Mouse (Mus musculus) CH12.LX (cell line): Measurements from ENCODE around the gene Klra17.

Source experiments
- BHLHE40 ChIP-seq: IDR thresholded peaks from 2 replicates; pipeline ENCODE4 v1.6.1; 2011; ENCODE audit warnings: mild to moderate bottlenecking, low read depth, low read length, improper control_type of control experiment
- CTCF ChIP-seq, 2 experiments: IDR thresholded peaks in 1 of 2; conservative IDR thresholded peaks in 1 of 2; 2 replicates each; pipeline ENCODE4 v1.5.1; 2011 to 2012; ENCODE audit warnings: low read depth in 2 of 2, low read length in 2 of 2, improper control_type of control experiment in 1 of 2, inconsistent platforms in 1 of 2, mild to moderate bottlenecking in 1 of 2, moderate library complexity in 1 of 2
- EP300 ChIP-seq: IDR thresholded peaks from 2 replicates; pipeline ENCODE4 v1.6.1; 2011; ENCODE audit warnings: low read length, improper control_type of control experiment
- ETS1 ChIP-seq: conservative IDR thresholded peaks from 2 replicates; pipeline ENCODE4 v1.6.1; 2012; ENCODE audit warnings: low read depth, mild to moderate bottlenecking, inconsistent platforms, low read length, improper control_type of control experiment, moderate library complexity
- JUN ChIP-seq: IDR thresholded peaks from 2 replicates; pipeline ENCODE4 v1.6.1; 2011; ENCODE audit warnings: low read depth, mild to moderate bottlenecking, low read length, improper control_type of control experiment, moderate library complexity; ENCODE audit not compliant: insufficient read depth
- NELFE ChIP-seq: IDR thresholded peaks from 2 replicates; pipeline ENCODE4 v1.6.1; 2011; ENCODE audit warnings: low read depth, low read length, improper control_type of control experiment
- POLR2A ChIP-seq: IDR thresholded peaks from 2 replicates; pipeline ENCODE4 v1.6.1; 2011; ENCODE audit warnings: low read depth, mild to moderate bottlenecking, improper control_type of control experiment, low read length
- POLR2AphosphoS2 ChIP-seq: IDR thresholded peaks from 2 replicates; pipeline ENCODE4 v1.6.1; 2011; ENCODE audit warnings: low read depth, low read length, improper control_type of control experiment
- SMC3 ChIP-seq: IDR thresholded peaks from 2 replicates; pipeline ENCODE4 v1.6.1; 2011; ENCODE audit warnings: low read depth, low read length, improper control_type of control experiment
- TCF12 ChIP-seq: IDR thresholded peaks from 2 replicates; pipeline ENCODE4 v1.6.1; 2014; ENCODE audit warnings: low read depth, mild to moderate bottlenecking, inconsistent platforms, low read length, improper control_type of control experiment
- ZMIZ1 ChIP-seq: IDR thresholded peaks from 2 replicates; pipeline ENCODE4 v1.6.1; 2012; ENCODE audit warnings: low read depth, mild to moderate bottlenecking, inconsistent platforms, low read length, improper control_type of control experiment
- ZNF384 ChIP-seq: IDR thresholded peaks from 2 replicates; pipeline ENCODE4 v1.6.1; 2012; ENCODE audit warnings: low read depth, low read length, improper control_type of control experiment, inconsistent platforms

DNA sequence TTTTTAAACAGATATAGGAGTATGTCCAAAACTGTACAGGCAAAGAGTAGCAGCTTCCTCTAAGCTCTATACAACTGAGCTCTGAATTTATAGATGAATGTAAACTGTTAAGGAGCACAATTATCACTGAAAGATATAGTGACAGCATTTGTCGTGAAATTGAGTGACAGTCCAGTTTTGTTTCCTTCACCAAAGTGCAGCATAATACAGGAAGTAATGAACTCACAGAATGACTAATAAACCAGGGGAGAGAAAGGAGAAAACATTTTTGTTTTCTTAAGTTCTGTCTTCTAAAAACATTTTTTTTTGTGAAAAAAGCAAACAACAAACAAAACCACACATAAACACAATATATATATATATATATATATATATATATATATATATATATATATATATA lies 40.5 kb upstream of the Klra17 start:
- TF ChIP-seq CTCF (conservative IDR thresholded peaks at IDR 0.05 in 1 of 2, IDR thresholded peaks at IDR 0.05 in 1 of 2; ENCODE audit: low read depth in 2 of 2, low read length in 2 of 2) (no peak), ZNF384 (no peak), JUN (no peak), EP300 (no peak), POLR2AphosphoS2 (no peak), POLR2A (no peak), ZMIZ1 (no peak), BHLHE40 (no peak), SMC3 (no peak), NELFE (no peak), TCF12 (no peak), ETS1 (no peak)
